Mouse (Mus musculus) megakaryocyte, embryonic 14.5 days (primary cell): ENCODE data around the gene Zbtb16.

ENCODE experiments used
- FLI1 ChIP-seq: IDR thresholded peaks from 2 replicates; pipeline ENCODE4 v1.6.1; 2012; ENCODE audit warnings: low read length, inconsistent platforms, mixed read lengths
- GATA1 ChIP-seq: IDR thresholded peaks from 3 replicates; pipeline ENCODE4 v1.6.1; 2012; ENCODE audit warnings: mixed read lengths, low read length, inconsistent platforms, borderline replicate concordance

- TF ChIP-seq GATA1 (no peak), FLI1 (no peak)
These were observed 93.9 kb downstream of the Zbtb16 start for GRCm38 (mm10) chr9:48742150-48742549.
